Mouse (Mus musculus) bone marrow macrophage, adult 2 months (primary cell): ENCODE results near the gene Tada2a.

Experiments used
- CTCF ChIP-seq: IDR thresholded peaks from 2 replicates; pipeline ENCODE4 v1.5.1; 2012; ENCODE audit warnings: low read depth, mild to moderate bottlenecking, low read length, moderate library complexity
- POLR2A ChIP-seq: IDR thresholded peaks from 2 replicates; pipeline ENCODE4 v1.6.1; 2012; ENCODE audit warnings: mild to moderate bottlenecking, low read depth, low read length, borderline replicate concordance

DNA sequence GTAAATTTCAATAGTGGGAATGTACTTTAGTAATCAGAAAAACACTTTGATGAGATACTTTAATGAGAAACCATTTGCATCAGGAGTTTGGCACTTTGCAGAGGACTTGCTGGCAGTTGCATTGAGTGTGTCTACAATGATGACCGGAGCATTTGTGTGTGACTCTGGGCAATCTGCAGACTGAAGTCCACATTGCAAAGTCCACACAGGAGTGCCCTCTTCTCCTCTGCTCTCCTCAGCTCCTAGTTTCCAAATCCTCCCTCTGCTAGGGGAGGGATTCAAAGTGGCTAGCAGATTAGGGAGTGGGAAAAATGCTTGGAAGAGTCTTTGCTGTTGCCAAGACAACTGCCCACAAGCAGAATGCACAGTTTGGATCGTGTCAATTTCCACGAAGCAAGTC, 16.7 kb upstream of the Tada2a start:
- TF ChIP-seq CTCF (no peak), POLR2A (no peak)
